Mouse (Mus musculus): ENCODE results near the gene Coro2a. TPM values are rescaled to one million over a fixed set of nuclear protein-coding genes. Genes with fewer than 3 reads are reported as not detected.
A peak's percentile ranks its signal among the peaks of the same experiment; 100 is the strongest.
"Not testable (repeated sequence)": the region's sequence is repeated elsewhere in the genome, so short reads cannot be mapped to it uniquely, and the experiment has no call there.

Coro2a gene
- polyA plus RNA-seq, 1 experiment from 2014 or later = 66.0 TPM

GRCm38 (mm10) chr4:46607601-46608000 lies 5.6 kb upstream of the Coro2a start:
- Histone ChIP-seq H3K36me3 (no peaks in the 10 kb centered on the region), H3K4me1 (replicated peaks) (no peaks in the 10 kb centered on the region), H3K4me2 (replicated peaks) (no peak overlapping the region), H3K27me3 (replicated peaks) (0 out of 2 replicates have a peak, but pooled peaks cover 3% of the 10 kb centered on the region), H3K9ac (no peak overlapping the region), H3K27ac (no peak overlapping the region), H3K9me3 (no peaks in the 10 kb centered on the region), H3K4me3 (replicated peaks) (no peak overlapping the region)
- ATAC-seq = no peak
- WGBS = 68% methylated on average over 3 of the region's 3 CpGs

GRCm38 (mm10) chr4:46605451-46605850 lies 3.4 kb upstream of the Coro2a start:
- Histone ChIP-seq H3K27ac (no peak overlapping the region), H3K9me3 (no peaks in the 10 kb centered on the region), H3K9ac (no peak overlapping the region), H3K36me3 (no peaks in the 10 kb centered on the region), H3K27me3 (replicated peaks) (peaks cover 14% of the 10 kb centered on the region), H3K4me3 (replicated peaks) (no peak overlapping the region), H3K4me2 (replicated peaks) (no peak overlapping the region), H3K4me1 (replicated peaks) (peaks cover 6% of the 10 kb centered on the region; the same call in 1 of the 2 replicates)
- ATAC-seq = no peak
- 60% methylated on average over 11 of the region's 11 CpGs for WGBS

DNA sequence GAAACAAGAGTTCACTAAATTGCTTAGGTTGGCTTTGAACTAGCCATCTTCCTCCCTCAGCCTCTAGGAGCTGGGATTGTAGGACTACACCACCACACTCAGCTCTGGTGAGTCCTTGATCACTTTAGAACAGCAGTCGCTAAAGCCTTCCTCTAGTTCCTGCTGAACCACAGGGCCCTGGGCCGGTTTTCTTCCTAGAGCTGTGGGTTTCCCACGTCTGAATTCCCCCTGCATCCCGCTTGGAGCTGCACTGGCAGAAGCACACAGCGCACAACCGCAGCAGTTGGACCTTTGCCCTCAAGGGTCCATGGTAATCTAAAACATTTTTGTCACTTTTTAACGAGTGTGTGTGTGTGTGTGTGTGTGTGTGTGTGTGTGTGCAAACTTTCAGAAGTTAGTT lies 702 bp upstream of the Coro2a start:
- Histone ChIP-seq H3K27me3 (replicated peaks) (peaks cover 15% of the 10 kb centered on the region), H3K9ac (no peak overlapping the region), H3K4me3 (replicated peaks) (no peak overlapping the region), H3K27ac (no peak overlapping the region), H3K4me2 (replicated peaks) (peak overlapping the region; percentile 93; the same call in 1 of the 2 replicates), H3K4me1 (replicated peaks) (peaks cover 6% of the 10 kb centered on the region; the same call in 1 of the 2 replicates), H3K36me3 (no peaks in the 10 kb centered on the region), H3K9me3 (no peaks in the 10 kb centered on the region)
- 48% methylated on average over 7 of the region's 7 CpGs for WGBS
- no peak for ATAC-seq

DNA sequence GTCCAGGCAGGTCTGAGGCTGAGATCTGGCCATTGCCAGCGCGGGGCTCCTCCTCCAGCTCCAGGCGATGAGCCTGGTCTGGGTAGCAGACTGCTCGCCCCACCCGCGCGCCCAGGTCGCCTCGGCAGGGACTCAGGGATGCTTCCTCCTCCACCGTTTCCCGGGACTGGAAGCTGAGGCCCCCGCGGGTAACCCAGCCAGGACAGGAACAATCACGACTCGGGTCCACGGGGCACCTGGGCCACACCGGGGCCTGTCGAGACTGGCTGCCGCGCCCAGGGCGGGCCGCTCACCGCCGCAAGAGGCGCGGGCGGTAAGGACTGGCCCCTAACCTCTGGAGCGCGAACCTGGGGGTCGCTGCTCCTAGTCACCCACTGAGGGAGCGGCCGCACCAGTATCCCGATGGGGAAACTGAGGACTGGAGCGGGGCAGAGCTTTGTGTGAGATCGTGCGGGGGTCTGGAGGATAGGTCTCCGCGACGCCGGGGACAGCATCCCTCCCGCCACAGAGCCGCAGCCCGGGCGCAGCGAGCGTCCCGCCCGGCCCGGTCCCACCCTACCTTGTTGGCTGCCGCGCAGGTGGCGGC lies 651 bp downstream of the Coro2a start:
- H3K27ac ChIP-seq = peak overlapping the region; percentile 60
- peaks cover 6% of the 10 kb centered on the region for H3K4me1 ChIP-seq (replicated peaks)
- H3K4me3 ChIP-seq (replicated peaks) = peak overlapping the region; percentile 59
- H3K27me3 ChIP-seq (replicated peaks) = peaks cover 15% of the 10 kb centered on the region
- ATAC-seq = peak; percentile 29
- peak overlapping the region; percentile 58 for H3K9ac ChIP-seq
- H3K4me2 ChIP-seq (replicated peaks) = peak overlapping the region; percentile 93
- no peaks in the 10 kb centered on the region for H3K9me3 ChIP-seq
- under 1% methylated on average over 49 of the region's 52 CpGs for WGBS
- no peaks in the 10 kb centered on the region for H3K36me3 ChIP-seq

GRCm38 (mm10) chr4:46600473-46601257 lies 1.3 kb downstream of the Coro2a start:
- H3K4me2 ChIP-seq (replicated peaks) = peak overlapping the region; percentile 93
- peak overlapping the region; percentile 58 for H3K9ac ChIP-seq
- peak overlapping the region; percentile 59 for H3K4me3 ChIP-seq (replicated peaks)
- peak overlapping the region; percentile 60 for H3K27ac ChIP-seq
- H3K36me3 ChIP-seq = no peaks in the 10 kb centered on the region
- peaks cover 15% of the 10 kb centered on the region for H3K27me3 ChIP-seq (replicated peaks)
- H3K9me3 ChIP-seq = no peaks in the 10 kb centered on the region
- no peak for ATAC-seq
- WGBS = 38% methylated on average over 20 of the region's 20 CpGs
- peaks cover 10% of the 10 kb centered on the region for H3K4me1 ChIP-seq (replicated peaks)

DNA sequence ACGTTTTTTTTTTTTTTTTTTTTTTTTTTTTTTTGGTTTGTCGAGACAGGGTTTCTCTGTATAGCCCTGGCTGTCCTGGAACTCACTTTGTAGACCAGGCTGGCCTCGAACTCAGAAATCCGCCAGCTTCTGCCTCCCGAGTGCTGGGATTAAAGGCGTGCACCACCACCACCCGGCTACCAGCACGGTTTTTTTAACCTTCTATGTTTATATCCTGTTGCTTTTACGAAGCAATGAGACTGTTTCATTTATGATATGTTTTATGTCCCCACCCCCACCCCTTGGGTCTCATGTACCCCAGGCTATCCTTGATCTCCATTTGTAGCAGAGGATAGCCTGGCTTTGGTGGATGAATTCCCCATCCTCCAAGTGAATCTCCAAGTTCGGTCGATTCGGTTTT lies 2.4 kb downstream of the Coro2a start:
- not testable (repeated sequence) for ATAC-seq
- Histone ChIP-seq H3K27me3 (replicated peaks) (peaks cover 15% of the 10 kb centered on the region), H3K4me3 (replicated peaks) (peak overlapping the region; percentile 59; the same call in 1 of the 2 replicates)

DNA sequence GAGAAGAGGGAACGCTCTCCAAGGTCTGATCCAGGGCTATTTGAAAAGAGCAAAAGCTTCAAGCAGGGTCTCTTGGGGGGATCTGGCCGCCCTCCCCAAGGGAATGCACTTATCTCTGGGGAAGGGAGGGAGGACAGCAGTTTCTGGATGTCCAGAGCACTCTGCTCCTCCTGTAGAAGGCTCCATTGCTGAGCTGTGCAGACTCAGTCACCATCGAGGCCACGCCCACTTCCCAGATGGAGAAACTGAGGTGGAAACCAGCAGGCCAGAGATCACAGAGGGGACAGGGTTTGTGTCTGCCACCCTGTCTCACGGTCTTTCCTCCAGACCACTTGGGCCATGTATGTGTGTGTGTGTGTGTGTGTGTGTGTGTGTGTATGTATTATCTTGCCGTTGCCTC lies 3.0 kb downstream of the Coro2a start:
- peaks cover 10% of the 10 kb centered on the region for H3K4me1 ChIP-seq (replicated peaks)
- H3K27ac ChIP-seq = peak overlapping the region; percentile 67
- H3K4me3 ChIP-seq (replicated peaks) = peak overlapping the region; percentile 18
- peaks cover 15% of the 10 kb centered on the region for H3K27me3 ChIP-seq (replicated peaks)
- no peaks in the 10 kb centered on the region for H3K9me3 ChIP-seq
- peak overlapping the region; percentile 93 for H3K4me2 ChIP-seq (replicated peaks)
- H3K36me3 ChIP-seq = no peaks in the 10 kb centered on the region
- ATAC-seq = no peak
- 58% methylated on average over 6 of the region's 6 CpGs for WGBS
- no peak overlapping the region for H3K9ac ChIP-seq

More for the DNA sequence above, 2.4 kb downstream of the Coro2a start:
- H3K36me3 ChIP-seq; H3K9me3 ChIP-seq; H3K9ac ChIP-seq; H3K4me1 ChIP-seq (replicated peaks); H3K27ac ChIP-seq: not testable (repeated sequence)
- WGBS = 78% methylated on average over 12 of the region's 12 CpGs
- H3K4me2 ChIP-seq (replicated peaks) = peak overlapping the region; percentile 93; the same call in 1 of the 2 replicates

- peak; percentile 8; the same call in 1 of the 2 replicates for ATAC-seq
- H3K9ac ChIP-seq = peak overlapping the region; percentile 17; the same call in 1 of the 2 replicates
- peaks cover 10% of the 10 kb centered on the region for H3K4me1 ChIP-seq (replicated peaks)
- 34% methylated on average over 10 of the region's 10 CpGs for WGBS
- H3K9me3 ChIP-seq = no peaks in the 10 kb centered on the region
- H3K27me3 ChIP-seq (replicated peaks) = peaks cover 15% of the 10 kb centered on the region
- H3K27ac ChIP-seq = peak overlapping the region; percentile 87
- H3K4me3 ChIP-seq (replicated peaks) = peak overlapping the region; percentile 19; the same call in 1 of the 2 replicates
- H3K4me2 ChIP-seq (replicated peaks) = peak overlapping the region; percentile 93
- H3K36me3 ChIP-seq = no peaks in the 10 kb centered on the region
Observed at GRCm38 (mm10) chr4:46598111-46598510, 3.9 kb downstream of the Coro2a start.

GRCm38 (mm10) chr4:46597286-46597961 lies 4.6 kb downstream of the Coro2a start:
- ATAC-seq = peak; percentile 78
- Histone ChIP-seq H3K4me3 (replicated peaks) (peak overlapping the region; percentile 19; the same call in 1 of the 2 replicates), H3K9ac (peak overlapping the region; percentile 17), H3K4me2 (replicated peaks) (peak overlapping the region; percentile 93), H3K9me3 (no peaks in the 10 kb centered on the region), H3K27me3 (replicated peaks) (peaks cover 15% of the 10 kb centered on the region), H3K27ac (peak overlapping the region; percentile 87), H3K4me1 (replicated peaks) (peaks cover 10% of the 10 kb centered on the region), H3K36me3 (no peaks in the 10 kb centered on the region)
- 49% methylated on average over 11 of the region's 11 CpGs for WGBS

- Histone ChIP-seq H3K9ac (0 out of 2 replicates have a peak overlapping the region, but pooled peaks have one; percentile 20), H3K4me1 (replicated peaks) (peaks cover 9% of the 10 kb centered on the region), H3K27ac (peak overlapping the region; percentile 67), H3K36me3 (no peaks in the 10 kb centered on the region), H3K4me3 (replicated peaks) (no peak overlapping the region), H3K9me3 (no peaks in the 10 kb centered on the region), H3K4me2 (replicated peaks) (peak overlapping the region; percentile 17; the same call in 1 of the 2 replicates), H3K27me3 (replicated peaks) (peaks cover 13% of the 10 kb centered on the region)
- WGBS = 64% methylated on average over 6 of the region's 6 CpGs
- ATAC-seq = no peak
Observed at GRCm38 (mm10) chr4:46596398-46596797, 5.6 kb downstream of the Coro2a start.

DNA sequence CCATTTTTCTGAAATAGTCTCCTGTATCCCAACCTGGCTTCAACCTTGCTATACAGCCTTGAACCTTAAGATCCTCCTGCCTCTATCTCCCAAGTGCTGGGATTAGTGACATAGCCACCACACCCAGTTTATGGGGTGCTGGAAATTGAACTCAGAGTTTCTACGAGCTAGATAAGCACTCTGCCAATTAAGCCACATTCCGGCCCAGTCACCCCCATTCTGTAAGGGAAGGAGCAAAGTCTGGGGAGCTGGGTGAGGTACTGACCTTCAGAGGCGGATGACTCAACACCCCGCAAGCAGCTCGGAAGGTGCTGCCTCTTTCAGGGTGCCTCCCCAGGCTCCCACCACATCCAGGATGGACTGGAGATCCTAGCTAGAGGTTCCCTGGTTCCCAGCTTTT lies 7.9 kb downstream of the Coro2a start:
- ATAC-seq = peak; percentile 76
- WGBS = 60% methylated on average over 5 of the region's 5 CpGs

DNA sequence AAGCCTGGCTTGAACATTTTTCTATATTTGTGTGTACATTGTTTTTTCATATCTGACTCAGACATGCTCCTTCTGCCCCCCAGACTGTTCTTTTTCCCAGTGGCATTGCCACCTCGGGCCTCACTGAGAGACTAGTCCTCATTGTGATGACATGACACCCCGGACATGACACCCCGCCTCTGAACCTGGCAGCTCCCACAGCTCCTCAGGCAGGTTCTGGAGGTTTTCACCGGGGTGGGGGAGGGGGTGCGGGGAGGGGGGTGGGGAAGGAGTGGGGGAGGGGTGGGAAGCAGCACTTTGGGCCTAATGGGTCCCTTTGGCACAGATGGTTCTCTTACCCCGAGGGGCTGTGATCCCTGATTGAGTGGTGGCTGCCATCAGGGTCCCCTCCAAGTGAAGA lies 8.5 kb downstream of the Coro2a start:
- H3K4me1 ChIP-seq (replicated peaks) = peaks cover 4% of the 10 kb centered on the region; the same call in 1 of the 2 replicates
- peak overlapping the region; percentile 60 for H3K27ac ChIP-seq
- no peaks in the 10 kb centered on the region for H3K9me3 ChIP-seq
- no peak for ATAC-seq
- 46% methylated on average over 6 of the region's 6 CpGs for WGBS
- no peak overlapping the region for H3K9ac ChIP-seq
- no peaks in the 10 kb centered on the region for H3K36me3 ChIP-seq
- H3K27me3 ChIP-seq (replicated peaks) = no peaks in the 10 kb centered on the region
- H3K4me3 ChIP-seq (replicated peaks) = no peak overlapping the region
- H3K4me2 ChIP-seq (replicated peaks) = no peak overlapping the region

More for the DNA sequence above, 7.9 kb downstream of the Coro2a start:
- Histone ChIP-seq H3K4me2 (replicated peaks) (no peak overlapping the region), H3K9me3 (no peaks in the 10 kb centered on the region), H3K4me1 (replicated peaks) (peaks cover 4% of the 10 kb centered on the region; the same call in 1 of the 2 replicates), H3K27ac (peak overlapping the region; percentile 60), H3K4me3 (replicated peaks) (no peak overlapping the region), H3K9ac (no peak overlapping the region), H3K27me3 (replicated peaks) (no peaks in the 10 kb centered on the region), H3K36me3 (no peaks in the 10 kb centered on the region)

All from intestine, embryonic 15.5 days (tissue).